Mouse (Mus musculus): ENCODE results near the gene Rwdd1. TPM values are rescaled to one million over a fixed set of nuclear protein-coding genes. Genes with fewer than 3 reads are reported as not detected.
A peak's percentile ranks its signal among the peaks of the same experiment; 100 is the strongest.

Gene Rwdd1
- polyA plus RNA-seq, 1 experiment = 93.2 TPM

DNA sequence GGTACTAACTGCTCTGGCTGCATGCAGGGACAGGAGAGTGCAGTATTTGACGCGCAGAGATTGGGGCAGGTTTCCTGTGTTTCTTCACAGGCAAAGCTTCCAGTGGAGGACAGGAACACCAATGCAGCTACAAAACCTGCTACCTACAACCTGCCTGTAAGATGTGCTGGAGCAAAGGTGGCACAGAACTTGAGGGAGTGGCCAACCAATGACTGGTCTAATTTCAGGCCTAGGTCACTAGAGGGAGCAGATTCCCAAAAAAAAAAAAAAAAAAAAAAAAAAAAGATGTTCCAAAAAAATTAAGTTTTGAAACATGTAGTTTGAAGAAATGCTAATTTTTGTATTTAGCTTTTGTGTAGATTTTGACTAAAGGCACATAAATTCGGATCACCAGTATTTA, 66.9 kb downstream of the Rwdd1 start:
- H3K4me3 ChIP-seq (ENCODE audit: insufficient read depth, low read depth, low read length) = no peak overlapping the region
- no peaks in the 10 kb centered on the region for H3K4me1 ChIP-seq (ENCODE audit: control insufficient read depth, insufficient read depth, insufficient read length, low read length)
- H3K27ac ChIP-seq (replicated peaks; ENCODE audit: low read depth, low read length) = no peak overlapping the region

DNA sequence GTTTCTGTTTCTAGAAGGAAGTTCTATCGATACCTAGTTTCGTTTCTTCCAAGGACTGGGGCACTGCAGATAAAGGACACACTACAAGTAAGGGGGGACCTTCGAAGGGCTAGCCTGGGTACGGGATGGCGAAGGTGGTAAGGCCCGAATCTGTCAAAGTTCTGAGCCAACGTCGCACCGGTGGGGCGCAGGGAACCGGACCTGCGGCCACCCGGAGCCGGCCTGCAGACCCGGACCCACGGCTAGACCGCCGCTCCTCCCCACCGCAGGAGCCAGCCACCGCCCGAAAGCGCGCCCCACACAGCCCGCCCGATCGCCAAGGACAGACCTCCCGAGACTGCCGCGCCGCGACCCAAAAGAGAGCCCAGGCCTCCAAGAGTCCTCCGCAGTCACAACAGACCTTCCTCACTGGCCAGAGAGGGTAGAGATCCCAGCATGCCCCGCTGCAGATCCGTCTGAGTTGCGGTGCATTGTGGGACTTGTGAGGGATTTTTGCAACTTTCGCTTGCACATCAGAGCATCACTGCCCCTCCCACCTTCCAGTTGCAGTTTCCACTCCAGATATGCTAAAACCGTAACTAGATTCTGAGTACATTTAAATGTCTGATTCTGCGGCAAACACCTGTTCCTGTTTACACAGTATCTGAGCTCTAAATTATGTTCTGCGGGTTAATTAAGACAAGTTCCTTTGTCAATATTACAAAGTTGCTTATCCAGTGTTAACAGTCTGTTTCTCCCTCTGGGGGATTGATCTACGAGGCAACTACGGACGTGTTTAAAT, 68.4 kb downstream of the Rwdd1 start, which contains the start of gene Zup1:
Zup1 (minus strand) TSS at position 467 of the 781 bp plus-strand sequence.
- H3K27ac ChIP-seq (replicated peaks; ENCODE audit: low read depth, low read length) = peak within 1 kb of the TSS; percentile 69
- H3K4me1 ChIP-seq (ENCODE audit: control insufficient read depth, insufficient read depth, insufficient read length, low read length) = no peaks in the 10 kb centered on the region
- H3K4me3 ChIP-seq (ENCODE audit: insufficient read depth, low read depth, low read length) = peak within 1 kb of the TSS; percentile 97

Other genes with a start within 250 kb of the Rwdd1 start
- gene Sult3a2, start 232.9 kb downstream of the Rwdd1 start, polyA plus RNA-seq (2012; ENCODE audit: insufficient read depth, insufficient read length, missing spikeins) = not detected in 2 replicates
- gene Sult3a1, start 161.9 kb downstream of the Rwdd1 start, polyA plus RNA-seq (2012; ENCODE audit: insufficient read depth, insufficient read length, missing spikeins) = not detected in 2 replicates
- gene Rsph4a, start 114.5 kb downstream of the Rwdd1 start, polyA plus RNA-seq (2012; ENCODE audit: insufficient read depth, insufficient read length, missing spikeins) = not detected in 2 replicates
- gene Zup1, start 68.4 kb downstream of the Rwdd1 start, polyA plus RNA-seq (2012; ENCODE audit: insufficient read depth, insufficient read length, missing spikeins) = 6.1 and 7.4 TPM in 2 replicates
- gene Trappc3l, start 18.0 kb upstream of the Rwdd1 start, polyA plus RNA-seq (2012; ENCODE audit: insufficient read depth, insufficient read length, missing spikeins) = not detected in 2 replicates
- gene Calhm4, start 24.7 kb upstream of the Rwdd1 start, polyA plus RNA-seq (2012; ENCODE audit: insufficient read depth, insufficient read length, missing spikeins) = not detected in 2 replicates
- gene Calhm5, start 76.9 kb upstream of the Rwdd1 start, polyA plus RNA-seq (2012; ENCODE audit: insufficient read depth, insufficient read length, missing spikeins) = 0.40 and 0.42 TPM in 2 replicates
- gene Calhm6, start 108.4 kb upstream of the Rwdd1 start, polyA plus RNA-seq (2012; ENCODE audit: insufficient read depth, insufficient read length, missing spikeins) = 2.4 and 5.7 TPM in 2 replicates
- 5.7 and 8.3 TPM in 2 replicates for gene Dse, start 188.1 kb upstream of the Rwdd1 start, polyA plus RNA-seq (2012; ENCODE audit: insufficient read depth, insufficient read length, missing spikeins)